Mouse (Mus musculus): Measurements from ENCODE around the gene Ctla4.

Gene Ctla4

GRCm38 (mm10) chr1:60886981-60887380, at the start of gene Ctla4:
Gene Ctla4, plus strand, starts transcription at chr1:60887000.
- no peak for TF ChIP-seq GATA4 (IDR thresholded peaks at IDR 0.05; ENCODE audit: insufficient replicate concordance, low read length)

DNA sequence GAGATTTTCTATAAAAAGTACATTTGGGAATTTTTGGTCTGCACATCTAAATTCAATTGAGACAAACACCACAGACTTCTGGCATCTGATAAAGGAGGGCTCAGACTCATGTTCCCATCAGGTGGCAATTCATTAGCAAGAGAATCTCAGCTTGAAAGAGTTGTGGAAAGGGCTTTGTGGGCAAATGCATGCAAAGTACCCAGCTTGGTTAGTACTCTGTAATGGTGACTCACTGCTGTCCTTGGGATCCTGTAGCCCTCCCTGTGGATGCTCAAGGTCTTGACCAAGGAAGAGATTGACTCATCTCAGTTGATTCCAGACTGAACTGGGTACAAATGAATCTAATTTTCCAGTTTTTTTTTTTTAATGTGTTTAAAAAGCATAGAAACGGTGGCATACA, 47.6 kb upstream of the Ctla4 start:
- no peak for TF ChIP-seq GATA4 (IDR thresholded peaks at IDR 0.05; ENCODE audit: insufficient replicate concordance, low read length)

DNA sequence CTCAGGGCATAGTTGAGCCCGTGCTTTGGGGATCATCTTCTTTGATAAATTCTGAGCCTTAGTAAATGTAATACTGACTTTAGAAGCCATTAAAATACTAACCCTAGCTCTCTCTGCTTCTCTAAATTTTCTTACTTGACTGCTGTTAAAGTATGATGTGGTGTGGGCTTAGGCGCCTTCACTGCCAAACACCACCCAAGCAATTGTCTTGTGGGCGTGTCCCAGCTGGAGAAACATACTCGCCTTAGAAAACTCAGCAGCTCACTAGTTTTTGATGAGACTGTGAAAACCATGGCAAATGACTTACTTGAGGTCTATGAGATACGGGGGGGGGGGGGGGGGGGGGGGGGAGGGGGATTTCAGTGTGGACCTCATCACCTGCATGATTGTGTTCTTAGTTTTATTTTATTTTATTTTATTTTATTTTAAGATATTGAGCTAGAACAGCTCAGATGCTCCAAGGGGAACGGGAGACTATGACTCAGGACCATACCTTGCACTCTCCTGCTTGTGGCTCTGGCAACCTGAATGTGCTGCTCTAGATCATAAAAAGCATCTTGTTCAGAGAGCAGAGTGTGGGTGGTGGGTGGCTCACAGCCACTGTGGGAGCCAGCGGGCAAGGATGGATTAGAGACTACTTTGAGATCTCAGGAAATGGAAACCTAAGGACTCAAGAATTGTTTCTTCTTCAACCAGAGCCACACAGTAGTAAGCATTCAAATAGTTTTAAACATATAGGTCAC, 41.3 kb upstream of the Ctla4 start:
- no peak for TF ChIP-seq GATA4 (IDR thresholded peaks at IDR 0.05; ENCODE audit: insufficient replicate concordance, low read length)

DNA sequence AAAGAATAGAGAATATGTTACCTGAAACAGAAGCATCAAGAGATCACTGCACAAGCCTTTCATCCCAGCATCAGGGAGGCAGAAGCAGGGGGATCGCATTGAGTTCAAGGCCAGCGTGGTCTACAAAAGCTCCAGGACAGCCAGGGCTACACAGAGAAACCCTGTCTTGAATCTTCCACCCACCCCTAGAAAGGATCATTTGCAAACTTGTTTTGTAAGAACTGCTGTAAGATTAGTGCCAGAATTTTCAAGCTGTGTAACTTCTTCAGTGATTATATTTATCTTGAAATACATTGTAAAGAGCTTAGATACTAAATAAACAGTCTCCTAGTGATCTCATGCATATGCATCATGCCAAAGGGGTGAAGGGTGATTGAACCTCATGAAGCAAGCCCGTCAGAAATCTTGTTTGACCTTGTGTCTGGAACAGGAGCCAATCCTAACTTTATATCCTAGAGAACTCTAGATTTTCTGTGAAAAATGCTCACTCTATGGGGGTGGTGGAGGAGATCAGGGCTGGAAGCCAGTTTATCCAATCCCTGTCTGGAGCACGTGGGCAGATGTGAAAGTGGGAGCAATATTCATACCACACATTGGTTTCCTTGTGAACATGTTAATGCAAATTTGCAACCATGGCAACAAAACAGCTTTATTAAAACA, 40.1 kb upstream of the Ctla4 start:
- TF ChIP-seq GATA4 (IDR thresholded peaks at IDR 0.05; ENCODE audit: insufficient replicate concordance, low read length), result no peak

- no peak for TF ChIP-seq GATA4 (IDR thresholded peaks at IDR 0.05; ENCODE audit: insufficient replicate concordance, low read length)
These were observed 37.7 kb upstream of the Ctla4 start for GRCm38 (mm10) chr1:60849112-60849511.

DNA sequence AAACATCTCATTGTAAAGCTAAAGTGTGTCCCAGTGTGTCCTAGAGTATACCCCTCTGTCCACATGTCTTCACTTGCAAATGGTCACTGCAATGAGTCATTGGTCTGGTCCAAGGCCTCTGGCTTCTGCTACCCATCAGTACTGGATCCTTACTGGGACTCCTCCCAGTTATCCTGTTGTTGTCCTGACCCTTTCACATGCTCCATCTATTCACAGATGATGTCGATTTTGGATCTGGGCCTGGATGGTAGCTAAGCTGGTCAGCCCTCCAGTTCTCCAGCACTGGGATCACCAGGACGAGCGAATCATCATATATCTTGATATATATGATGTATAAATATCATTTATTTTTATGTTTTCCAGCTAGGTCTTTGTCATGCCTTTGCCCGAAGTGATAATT, 37.0 kb upstream of the Ctla4 start:
- no peak for TF ChIP-seq GATA4 (IDR thresholded peaks at IDR 0.05; ENCODE audit: insufficient replicate concordance, low read length)

DNA sequence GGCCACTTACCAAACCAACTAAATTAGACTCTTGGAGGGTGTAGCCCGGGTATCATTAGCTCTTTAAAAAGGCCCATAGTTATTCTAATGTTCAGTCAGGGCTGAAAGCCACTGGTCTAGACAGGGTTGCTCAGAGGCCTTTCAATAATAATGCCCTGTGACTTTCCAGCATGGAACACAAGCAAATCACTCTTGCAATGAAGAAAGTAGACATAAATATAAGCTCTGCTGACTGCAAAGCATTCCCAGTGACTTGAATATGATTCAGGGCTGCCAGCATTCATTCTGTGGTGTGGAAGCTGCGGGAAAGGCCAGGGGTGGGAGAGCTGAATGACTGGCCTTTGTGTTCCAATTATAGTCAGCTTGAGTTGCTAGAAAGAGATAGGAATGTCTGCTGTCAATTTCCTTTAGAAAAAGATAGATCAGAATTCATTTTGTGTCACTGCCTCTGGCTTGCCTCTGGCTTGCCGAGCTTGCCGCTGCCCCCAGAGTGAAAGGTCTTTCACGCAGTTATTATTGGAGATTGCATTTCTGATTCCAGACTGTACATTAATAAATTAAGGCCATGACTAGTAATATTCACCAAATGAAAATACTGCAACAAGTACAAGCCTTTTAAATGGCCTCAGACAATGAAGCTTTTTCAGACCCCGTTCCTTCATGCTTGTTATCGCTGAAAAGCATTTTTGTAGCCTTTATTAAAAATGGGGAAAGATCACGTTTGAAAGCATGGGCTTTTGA, 35.6 kb upstream of the Ctla4 start:
- no peak for TF ChIP-seq GATA4 (IDR thresholded peaks at IDR 0.05; ENCODE audit: insufficient replicate concordance, low read length)

- no peak for TF ChIP-seq GATA4 (IDR thresholded peaks at IDR 0.05; ENCODE audit: insufficient replicate concordance, low read length)
These were observed 34.6 kb upstream of the Ctla4 start for GRCm38 (mm10) chr1:60852075-60852769.

- TF ChIP-seq GATA4 (IDR thresholded peaks at IDR 0.05; ENCODE audit: insufficient replicate concordance, low read length), result no peak
These were observed 34.0 kb upstream of the Ctla4 start for GRCm38 (mm10) chr1:60852770-60853147.

GRCm38 (mm10) chr1:60853330-60853956, 33.4 kb upstream of the Ctla4 start:
- TF ChIP-seq GATA4 (IDR thresholded peaks at IDR 0.05; ENCODE audit: insufficient replicate concordance, low read length), result no peak

GRCm38 (mm10) chr1:60853991-60854390, 32.8 kb upstream of the Ctla4 start:
- no peak for TF ChIP-seq GATA4 (IDR thresholded peaks at IDR 0.05; ENCODE audit: insufficient replicate concordance, low read length)

GRCm38 (mm10) chr1:60857351-60858220, 29.2 kb upstream of the Ctla4 start:
- TF ChIP-seq GATA4 (IDR thresholded peaks at IDR 0.05; ENCODE audit: insufficient replicate concordance, low read length), result peak; percentile 64; the same call in 1 of the 2 replicates

- TF ChIP-seq GATA4 (IDR thresholded peaks at IDR 0.05; ENCODE audit: insufficient replicate concordance, low read length), result no peak
These were observed 27.6 kb upstream of the Ctla4 start for GRCm38 (mm10) chr1:60859159-60859558.

GRCm38 (mm10) chr1:60859842-60860241, 27.0 kb upstream of the Ctla4 start:
- no peak for TF ChIP-seq GATA4 (IDR thresholded peaks at IDR 0.05; ENCODE audit: insufficient replicate concordance, low read length)
